Mouse (Mus musculus) CH12.LX (cell line): ENCODE measurements around the gene Thumpd2. TPM values are rescaled to one million over a fixed set of nuclear protein-coding genes. Genes with fewer than 3 reads are reported as not detected.

Experiments
- DNase-seq: peaks from one replicate; pipeline ENCODE4 v3.0.0-alpha.2; 2013; ENCODE audit errors: extremely low read depth
- H3K27ac ChIP-seq: 2 replicates; pipeline ENCODE4 v1.5.1; 2012; ENCODE audit warnings: low read depth, mild to moderate bottlenecking, control low read depth, moderate library complexity; ENCODE audit not compliant: insufficient read depth
- H3K27me3 ChIP-seq: replicated peaks from 2 replicates; pipeline ENCODE3; 2012; ENCODE audit warnings: inconsistent platforms
- H3K36me3 ChIP-seq, 2 experiments: replicated peaks in 1 of 2; 2 replicates each; pipeline versions ENCODE3 to v1.6.1; 2012; ENCODE audit warnings: inconsistent platforms in 1 of 2, low read length in 1 of 2, mild to moderate bottlenecking in 1 of 2, mixed read lengths in 1 of 2, moderate library complexity in 1 of 2; ENCODE audit not compliant: control insufficient read depth in 1 of 2, insufficient read depth in 1 of 2
- H3K4me1 ChIP-seq, 2 experiments: 2 replicates each; pipeline ENCODE4 v1.6.1; 2012; ENCODE audit warnings: inconsistent platforms in 1 of 2, moderate library complexity in 1 of 2; ENCODE audit not compliant: insufficient read depth in 2 of 2, control insufficient read depth in 1 of 2
- H3K4me2 ChIP-seq: 2 replicates; pipeline ENCODE4 v1.6.1; 2012; ENCODE audit warnings: low read depth, mild to moderate bottlenecking, control low read depth; ENCODE audit not compliant: poor library complexity, insufficient read depth, severe bottlenecking
- H3K4me3 ChIP-seq, 3 experiments: fragments of 150-350 bp in 1 of 3; sonication (generic) in 1 of 3; replicated peaks in 1 of 3; 2 replicates each; pipeline versions ENCODE3 to v1.5.1; 2011 to 2012; ENCODE audit warnings: low read depth in 2 of 3, low read length in 2 of 3, mild to moderate bottlenecking in 2 of 3, moderate library complexity in 2 of 3, control low read depth in 1 of 3, improper control_type of control experiment in 1 of 3, inconsistent platforms in 1 of 3, mixed read lengths in 1 of 3; ENCODE audit not compliant: poor library complexity in 1 of 3
- H3K79me2 ChIP-seq: replicated peaks from 2 replicates; pipeline ENCODE4 v1.6.1; 2012; ENCODE audit warnings: mild to moderate bottlenecking, moderate library complexity; ENCODE audit not compliant: control insufficient read depth, poor library complexity, insufficient read depth, severe bottlenecking; ENCODE audit errors: extremely low read depth
- H3K9ac ChIP-seq: 2 replicates; pipeline ENCODE4 v1.6.1; 2012; ENCODE audit warnings: low read depth, mild to moderate bottlenecking, control low read depth, moderate library complexity; ENCODE audit not compliant: insufficient read depth
- H3K9me3 ChIP-seq: replicated peaks from 2 replicates; pipeline ENCODE3; 2012; ENCODE audit warnings: low read length, inconsistent platforms, mixed read lengths
- CTCF ChIP-seq, 2 experiments: IDR thresholded peaks in 1 of 2; conservative IDR thresholded peaks in 1 of 2; 2 replicates each; pipeline ENCODE4 v1.5.1; 2011 to 2012; ENCODE audit warnings: low read depth in 2 of 2, low read length in 2 of 2, improper control_type of control experiment in 1 of 2, inconsistent platforms in 1 of 2, mild to moderate bottlenecking in 1 of 2, moderate library complexity in 1 of 2
- E2F4 ChIP-seq: IDR thresholded peaks from 2 replicates; pipeline ENCODE4 v1.6.1; 2011; ENCODE audit warnings: low read depth, low read length, improper control_type of control experiment; ENCODE audit not compliant: insufficient replicate concordance
- IRF4 ChIP-seq: IDR thresholded peaks from 2 replicates; pipeline ENCODE4 v1.6.1; 2014; ENCODE audit warnings: low read depth, mild to moderate bottlenecking, inconsistent platforms, low read length, improper control_type of control experiment
- MAFK ChIP-seq: IDR thresholded peaks from 2 replicates; pipeline ENCODE4 v1.6.1; 2011; ENCODE audit warnings: low read length, improper control_type of control experiment; ENCODE audit not compliant: insufficient replicate concordance
- MAX ChIP-seq: IDR thresholded peaks from 2 replicates; pipeline ENCODE4 v1.6.1; 2011; ENCODE audit warnings: low read length, improper control_type of control experiment
- MXI1 ChIP-seq: IDR thresholded peaks from 2 replicates; pipeline ENCODE4 v1.6.1; 2011; ENCODE audit warnings: mild to moderate bottlenecking, low read depth, low read length, improper control_type of control experiment
- MYC ChIP-seq: IDR thresholded peaks from 2 replicates; pipeline ENCODE4 v1.6.1; 2011; ENCODE audit warnings: low read depth, mild to moderate bottlenecking, improper control_type of control experiment, low read length
- NELFE ChIP-seq: IDR thresholded peaks from 2 replicates; pipeline ENCODE4 v1.6.1; 2011; ENCODE audit warnings: low read depth, low read length, improper control_type of control experiment
- RAD21 ChIP-seq: IDR thresholded peaks from 2 replicates; pipeline ENCODE4 v1.6.1; 2011; ENCODE audit warnings: low read depth, mild to moderate bottlenecking, low read length, improper control_type of control experiment, moderate library complexity
- SMC3 ChIP-seq: IDR thresholded peaks from 2 replicates; pipeline ENCODE4 v1.6.1; 2011; ENCODE audit warnings: low read depth, low read length, improper control_type of control experiment
- ZNF384 ChIP-seq: IDR thresholded peaks from 2 replicates; pipeline ENCODE4 v1.6.1; 2012; ENCODE audit warnings: low read depth, low read length, improper control_type of control experiment, inconsistent platforms
- dilution Hi-C: fragments of 300-500 bp; cut with MboI; formaldehyde crosslinking; loops from 2 replicates; pipeline ENCODE4 v1.14.3; 2020; ENCODE audit warnings: low sequenced_read_pairs; ENCODE audit not compliant: extremely low pct_unique_long_range_greater_than_20kb, extremely low pct_ligation_motif_present
- in situ Hi-C: fragments of 300-500 bp; cut with MboI; formaldehyde crosslinking; loops from 3 replicates; pipeline ENCODE4 v1.14.3; 2019; ENCODE audit warnings: low sequenced_read_pairs, low pct_ligation_motif_present, low pct_unique_long_range_greater_than_20kb, mixed read lengths
- polyA plus RNA-seq: library from polyadenylated mRNA; unstranded; fragments of >175 nt; gene quantifications from 2 replicates; pipeline ENCODE4 v1.2.1, GENCODE M21; 2012; ENCODE audit warnings: low read depth; ENCODE audit not compliant: insufficient read length
- total RNA-seq, 2 experiments: library from RNA; depleted of rRNA; stranded (reverse); fragments of 300-350 nt in 1 of 2; fragments of >200 nt in 1 of 2; gene quantifications; 2 replicates each; pipeline ENCODE4 v1.2.3; 2012 to 2014

Gene Thumpd2
- total and polyA plus RNA-seq, 3 experiments = 5.4 to 9.0 (median 7.6) TPM

- Histone ChIP-seq H3K79me2 (no peaks in the 10 kb centered on the region), H3K9ac (no peak overlapping the region), H3K27me3 (no peaks in the 10 kb centered on the region), H3K4me2 (no peak overlapping the region), H3K4me1 (no peaks in the 10 kb centered on the region), H3K9me3 (no peaks in the 10 kb centered on the region), H3K4me3 (no peak overlapping the region), H3K36me3 (peaks cover 0 to 2% of the 10 kb centered on the region in 2 experiments), H3K27ac (no peak overlapping the region)
- TF ChIP-seq RAD21 = peak; percentile 33
- TF ChIP-seq CTCF (conservative IDR thresholded peaks at IDR 0.05 in 1 of 2, IDR thresholded peaks at IDR 0.05 in 1 of 2; ENCODE audit: low read depth in 2 of 2, low read length in 2 of 2) = peak in 1 of 2 experiments; percentile 31; a peak in 1 of 4 replicates
- TF ChIP-seq E2F4 = no peak
- no peak for DNase-seq
- dilution Hi-C loops = no loop called here
- in situ Hi-C loops = no loop called here
These were observed 47.8 kb downstream of the Thumpd2 start for GRCm38 (mm10) chr17:81017132-81017531.

GRCm38 (mm10) chr17:81015814-81016447, 49.0 kb downstream of the Thumpd2 start:
- Histone ChIP-seq H3K9ac (no peak overlapping the region), H3K4me3 (no peak overlapping the region), H3K9me3 (no peaks in the 10 kb centered on the region), H3K4me2 (no peak overlapping the region), H3K27me3 (no peaks in the 10 kb centered on the region), H3K79me2 (no peaks in the 10 kb centered on the region), H3K27ac (no peak overlapping the region), H3K36me3 (peaks cover 0 to 1% of the 10 kb centered on the region in 2 experiments), H3K4me1 (no peaks in the 10 kb centered on the region)
- peak; percentile 76 to 78 for TF ChIP-seq CTCF (conservative IDR thresholded peaks at IDR 0.05 in 1 of 2, IDR thresholded peaks at IDR 0.05 in 1 of 2; ENCODE audit: low read depth in 2 of 2, low read length in 2 of 2)
- TF ChIP-seq RAD21 = peak; percentile 66
- TF ChIP-seq MYC = peak; percentile 72; the same call in 1 of the 2 replicates
- TF ChIP-seq ZNF384 = no peak
- TF ChIP-seq E2F4 = no peak
- 0 out of 2 replicates have a peak, but pooled peaks have one; percentile 23 for TF ChIP-seq MAX
- TF ChIP-seq IRF4 = peak; percentile 31; the same call in 1 of the 2 replicates
- TF ChIP-seq SMC3 = peak; percentile 58
- DNase-seq = peak; percentile 77
- in situ Hi-C loops = no loop called here
- dilution Hi-C loops = no loop called here

GRCm38 (mm10) chr17:81010844-81011685, 53.8 kb downstream of the Thumpd2 start:
- dilution Hi-C loops = no loop called here
- H3K27me3 ChIP-seq = no peaks in the 10 kb centered on the region
- no peaks in the 10 kb centered on the region for H3K4me1 ChIP-seq
- DNase-seq = no peak
- H3K9me3 ChIP-seq = no peaks in the 10 kb centered on the region
- H3K36me3 ChIP-seq = no peaks in the 10 kb centered on the region
- H3K4me2 ChIP-seq = no peak overlapping the region
- no peak overlapping the region for H3K27ac ChIP-seq
- TF ChIP-seq MAFK (no peak), MXI1 (no peak), NELFE (no peak)
- in situ Hi-C loops = no loop called here
- no peak overlapping the region for H3K9ac ChIP-seq
- no peak overlapping the region for H3K4me3 ChIP-seq
- no peaks in the 10 kb centered on the region for H3K79me2 ChIP-seq
